Mouse (Mus musculus) midbrain, postnatal 0 days (tissue): Measurements from ENCODE around the gene Dop1a. TPM values are rescaled to one million over a fixed set of nuclear protein-coding genes. Genes with fewer than 3 reads are reported as not detected.
A peak's percentile ranks its signal among the peaks of the same experiment; 100 is the strongest.

ENCODE experiments used
- ATAC-seq: fragments of 200-750 bp; cut with Nextera tagmentation; 2 replicates; pipeline ENCODE4 v1.8.0; 2017; ENCODE audit warnings: moderate number of reproducible peaks, mild to moderate bottlenecking, moderate TSS enrichment, moderate library complexity; ENCODE audit not compliant: low FRiP score
- DNase-seq: peaks from one replicate; pipeline ENCODE4 v3.0.0-alpha.2; 2015; ENCODE audit warnings: low spot score
- H3K27ac ChIP-seq: fragments of 300-500 bp; sonication (generic); 2 replicates; pipeline ENCODE4 v1.5.1; 2014; ENCODE audit warnings: low read depth, mild to moderate bottlenecking, low read length, mixed read lengths
- H3K27me3 ChIP-seq: fragments of 300-500 bp; sonication (generic); 2 replicates; pipeline ENCODE4 v1.6.1; 2014; ENCODE audit warnings: low read length, control low read depth, mixed read lengths; ENCODE audit not compliant: insufficient read depth
- H3K36me3 ChIP-seq: fragments of 300-500 bp; sonication (generic); 2 replicates; pipeline ENCODE4 v1.6.1; 2014; ENCODE audit warnings: low read length, control low read depth, mixed read lengths; ENCODE audit not compliant: insufficient read depth
- H3K4me1 ChIP-seq: fragments of 300-500 bp; sonication (generic); 2 replicates; pipeline ENCODE4 v1.6.1; 2014; ENCODE audit warnings: mild to moderate bottlenecking, control low read depth, antibody characterized with exemption, low read length, mixed read lengths; ENCODE audit not compliant: insufficient read depth
- H3K4me2 ChIP-seq: fragments of 300-500 bp; sonication (generic); 2 replicates; pipeline ENCODE4 v1.6.1; 2014; ENCODE audit warnings: low read depth, mild to moderate bottlenecking, low read length, mixed read lengths; ENCODE audit not compliant: poor library complexity, severe bottlenecking
- H3K4me3 ChIP-seq: fragments of 300-500 bp; sonication (generic); 2 replicates; pipeline ENCODE4 v1.5.1; 2014; ENCODE audit warnings: low read depth, mild to moderate bottlenecking, low read length, moderate library complexity
- H3K9ac ChIP-seq: fragments of 300-500 bp; sonication (generic); replicated peaks from 2 replicates; pipeline ENCODE4 v1.6.1; 2014; ENCODE audit warnings: mild to moderate bottlenecking, low read length, moderate library complexity, mixed read lengths; ENCODE audit not compliant: poor library complexity, severe bottlenecking
- H3K9me3 ChIP-seq: fragments of 300-500 bp; sonication (generic); 2 replicates; pipeline ENCODE4 v1.6.1; 2016; ENCODE audit warnings: low read length, control low read depth
- CTCF ChIP-seq: IDR thresholded peaks from 2 replicates; pipeline ENCODE4 v1.5.1; 2016; ENCODE audit warnings: antibody characterized with exemption, mild to moderate bottlenecking
- WGBS: fragments of 180-500 bp; shearing (Covaris S2); extraction: QIAGEN DNeasy Blood & Tissue Kit; methylation state at CpG from one replicate; pipeline ENCODE4 v1.1.7; 2014; 5-methylcytosine and 5-hydroxymethylcytosine counted together
- polyA plus RNA-seq: library from polyadenylated mRNA; unstranded; fragments of >200 nt; fragmentation: Nextera tagmentation; extraction: Ambion mirVana; gene quantifications from 2 replicates; pipeline ENCODE4 v1.2.1, GENCODE M21; 2015
- total RNA-seq: library from RNA; depleted of rRNA; stranded (reverse); fragments of >200 nt; gene quantifications from 2 replicates; pipeline ENCODE4 v1.2.3, GENCODE M21; 2014

The Dop1a gene
- total and polyA plus RNA-seq, 2 experiments from 2014 or later, result 25.8 to 57.0 TPM

DNA sequence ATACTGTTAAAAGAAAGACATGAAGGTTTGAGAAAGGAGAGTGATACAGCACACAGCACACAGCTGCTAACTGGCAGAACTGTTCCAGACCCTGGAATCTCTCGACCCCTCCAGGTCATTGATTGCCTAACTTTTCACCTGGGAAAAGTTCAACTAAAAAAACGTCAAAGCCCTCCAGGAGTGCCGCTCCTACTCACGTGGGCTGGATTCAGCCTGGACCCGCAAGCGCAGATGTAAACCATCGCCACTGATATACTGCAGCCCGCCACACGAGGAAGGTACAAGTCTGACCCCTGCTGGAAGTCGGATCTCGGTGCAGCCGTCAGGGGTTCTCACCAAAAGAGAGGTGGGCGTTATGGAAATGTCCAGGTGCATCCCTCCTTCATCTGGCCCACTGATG, 15.3 kb upstream of the Dop1a start:
- peak; percentile 76 for DNase-seq
- 3% methylated on average over 13 of the region's 13 CpGs for WGBS
- Histone ChIP-seq H3K27ac (no peak overlapping the region), H3K9me3 (no peaks in the 10 kb centered on the region), H3K4me2 (peak overlapping the region; percentile 50), H3K36me3 (no peaks in the 10 kb centered on the region), H3K27me3 (no peaks in the 10 kb centered on the region), H3K9ac (0 out of 2 replicates have a peak overlapping the region, but pooled peaks have one; percentile 3), H3K4me3 (0 out of 2 replicates have a peak overlapping the region, but pooled peaks have one; percentile 5), H3K4me1 (no peaks in the 10 kb centered on the region)
- peak; percentile 96 for TF ChIP-seq CTCF
- peak; percentile 86 for ATAC-seq

DNA sequence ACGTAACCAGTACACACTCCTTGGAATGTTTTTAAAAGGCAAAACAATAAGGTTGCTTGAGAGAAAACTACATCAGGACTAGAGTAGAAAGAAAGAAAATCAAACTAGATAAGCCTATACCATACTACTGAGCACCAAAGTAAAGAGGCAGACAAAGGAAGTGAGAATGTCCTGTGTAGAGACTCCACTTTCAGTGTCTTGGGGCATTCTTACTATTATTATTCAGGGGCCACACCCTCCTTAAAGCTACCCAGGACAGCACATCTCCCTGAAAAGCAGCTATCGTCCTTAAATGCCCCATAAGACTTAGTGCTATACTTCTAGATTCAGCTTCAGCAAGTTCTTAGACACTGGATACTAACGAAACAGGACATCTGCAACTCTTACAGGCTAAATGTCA, 13.3 kb upstream of the Dop1a start:
- Histone ChIP-seq H3K27me3 (no peaks in the 10 kb centered on the region), H3K4me2 (no peak overlapping the region), H3K4me3 (no peak overlapping the region), H3K9ac (no peak overlapping the region), H3K27ac (no peak overlapping the region), H3K4me1 (no peaks in the 10 kb centered on the region), H3K9me3 (no peaks in the 10 kb centered on the region), H3K36me3 (no peaks in the 10 kb centered on the region)
- WGBS, result 83% methylated on average over 3 of the region's 3 CpGs
- no peak for TF ChIP-seq CTCF
- DNase-seq (no peak), ATAC-seq (no peak)

DNA sequence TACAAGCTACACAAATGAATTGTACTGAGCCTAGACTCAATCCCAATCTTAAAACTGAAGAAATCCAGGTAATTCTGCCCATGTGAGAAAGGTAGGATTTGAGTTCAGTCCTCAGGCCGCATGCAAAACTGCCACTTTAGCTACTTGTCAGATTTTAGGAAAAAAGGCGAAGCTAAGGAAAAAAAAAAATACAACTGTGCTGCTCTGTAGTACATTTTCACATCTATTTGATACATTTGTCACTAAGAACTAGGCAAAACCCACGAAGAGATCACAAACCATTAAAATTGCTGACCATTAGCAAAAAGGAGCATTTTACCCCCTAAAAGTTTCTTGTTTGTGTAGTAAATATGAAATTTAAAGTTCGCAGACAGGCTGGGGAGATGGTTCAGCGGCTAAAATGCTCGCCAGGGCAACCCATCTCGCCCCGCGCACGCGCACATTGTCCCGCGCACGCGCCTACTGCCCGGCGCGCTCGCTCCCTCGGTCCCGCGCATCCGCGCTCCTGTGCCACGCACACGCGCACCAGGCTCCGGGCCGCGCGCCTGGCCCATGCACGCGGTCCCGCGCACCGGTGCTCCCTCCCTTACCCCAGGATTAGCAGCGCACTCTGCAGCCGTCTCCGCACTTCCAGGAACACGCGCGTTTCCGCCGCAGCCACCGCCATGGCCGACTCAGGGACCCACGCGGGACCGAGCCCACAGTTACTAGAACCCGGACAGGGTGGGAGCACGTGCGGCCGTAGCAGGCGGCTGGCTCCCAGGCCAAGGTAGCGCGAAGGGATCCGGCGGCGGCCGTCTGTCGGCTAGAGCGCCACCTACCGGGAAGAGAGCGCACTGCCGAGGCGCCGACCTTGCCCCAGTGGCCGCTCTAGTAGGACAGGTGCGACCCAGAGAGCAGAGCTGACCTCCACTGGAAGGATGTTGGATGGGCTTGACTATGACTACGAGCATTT, 2.5 kb upstream of the Dop1a start, which contains the start of gene Ube2cbp:
Gene Ube2cbp, minus strand, starts transcription at position 800 of the 955 bp plus-strand sequence.
- peak; percentile 86 for ATAC-seq

DNA sequence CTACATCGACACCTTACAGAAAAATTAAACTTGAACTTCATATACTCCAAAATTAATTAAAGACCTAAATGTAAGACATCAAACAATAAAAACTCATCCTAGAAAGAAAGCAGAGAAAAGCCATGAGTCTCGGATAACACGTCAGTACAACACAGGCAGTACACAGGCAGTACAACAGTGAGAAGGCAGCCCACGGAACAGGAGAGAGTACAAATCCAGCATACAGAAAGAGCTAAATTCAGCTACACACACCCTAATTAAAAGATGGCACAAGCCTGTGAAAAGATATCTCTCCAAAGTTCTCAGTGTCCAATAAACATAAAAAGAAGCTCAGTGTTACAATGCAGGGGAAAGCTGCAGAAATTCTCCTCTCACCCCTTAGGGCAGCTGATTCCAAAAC, 9.0 kb downstream of the Dop1a start:
- 91% methylated on average over 4 of the region's 4 CpGs for WGBS
- H3K36me3 ChIP-seq, result no peaks in the 10 kb centered on the region
- no peak for TF ChIP-seq CTCF

More for the DNA sequence above, 2.5 kb upstream of the Dop1a start, which contains the start of gene Ube2cbp:
- Histone ChIP-seq H3K4me1 (peaks cover 9% of the 10 kb centered on the region), H3K4me3 (peak within 1 kb of the TSS; percentile 68), H3K27me3 (no peaks in the 10 kb centered on the region), H3K27ac (peak within 1 kb of the TSS; percentile 88), H3K9ac (peak within 1 kb of the TSS; percentile 81), H3K9me3 (no peaks in the 10 kb centered on the region), H3K36me3 (no peaks in the 10 kb centered on the region), H3K4me2 (peak within 1 kb of the TSS; percentile 50)
- peak; percentile 94 for DNase-seq
- TF ChIP-seq CTCF, result peak; percentile 95
- 2% methylated on average over 70 of the region's 70 CpGs for WGBS

DNA sequence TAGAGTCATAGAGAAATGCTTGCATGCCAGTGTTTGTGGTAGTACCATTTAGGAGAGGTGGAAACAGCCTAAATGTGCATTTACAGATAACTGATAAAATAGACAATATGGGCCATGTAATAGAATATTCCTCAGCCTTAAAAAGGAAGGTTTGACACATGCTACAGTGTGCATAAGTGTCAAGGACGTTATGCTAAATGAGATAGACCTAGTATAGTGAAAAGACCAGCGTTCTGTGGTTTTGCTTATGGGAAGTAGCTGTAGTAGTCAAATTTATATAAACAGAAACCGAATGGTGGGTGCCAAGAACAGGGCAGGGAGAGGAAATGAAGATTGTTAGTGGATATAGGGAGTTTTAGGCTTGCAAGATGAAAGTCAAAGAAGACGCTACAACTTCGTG, 9.8 kb downstream of the Dop1a start:
- WGBS, result 83% methylated on average over 5 of the region's 5 CpGs
- Histone ChIP-seq H3K9ac (no peak overlapping the region), H3K27me3 (no peaks in the 10 kb centered on the region), H3K4me1 (no peaks in the 10 kb centered on the region), H3K36me3 (no peaks in the 10 kb centered on the region), H3K4me3 (no peak overlapping the region), H3K4me2 (no peak overlapping the region), H3K27ac (no peak overlapping the region), H3K9me3 (no peaks in the 10 kb centered on the region)
- no peak for TF ChIP-seq CTCF
- ATAC-seq, result no peak
- DNase-seq, result no peak

More for the DNA sequence above, 9.0 kb downstream of the Dop1a start:
- no peak for ATAC-seq
- no peak overlapping the region for H3K4me3 ChIP-seq
- no peaks in the 10 kb centered on the region for H3K9me3 ChIP-seq
- no peak overlapping the region for H3K27ac ChIP-seq
- no peaks in the 10 kb centered on the region for H3K27me3 ChIP-seq
- H3K4me2 ChIP-seq, result no peak overlapping the region
- no peak for DNase-seq
- no peak overlapping the region for H3K9ac ChIP-seq
- H3K4me1 ChIP-seq, result no peaks in the 10 kb centered on the region
